Mouse (Mus musculus) liver, postnatal 0 days (tissue): ENCODE data around the gene Lrmda. TPM values are rescaled to one million over a fixed set of nuclear protein-coding genes. Genes with fewer than 3 reads are reported as not detected.

Experiments used
- ATAC-seq: fragments of 200-750 bp; cut with Nextera tagmentation; 2 replicates; pipeline ENCODE4 v1.8.0; 2017; ENCODE audit warnings: mild to moderate bottlenecking, moderate library complexity
- DNase-seq: peaks from one replicate; pipeline ENCODE4 v3.0.0-alpha.2; 2016
- H3K27ac ChIP-seq: fragments of 300-500 bp; sonication (generic); 2 replicates; pipeline ENCODE4 v1.5.1; 2014; ENCODE audit warnings: antibody characterized with exemption, moderate library complexity, mild to moderate bottlenecking, low read depth
- H3K27me3 ChIP-seq: fragments of 300-500 bp; sonication (generic); 2 replicates; pipeline ENCODE4 v1.6.1; 2014; ENCODE audit warnings: low read length, control low read depth, mixed read lengths; ENCODE audit not compliant: insufficient read depth
- H3K36me3 ChIP-seq: fragments of 300-500 bp; sonication (generic); replicated peaks from 2 replicates; pipeline ENCODE4 v1.6.1; 2014; ENCODE audit warnings: mild to moderate bottlenecking, control low read depth, low read length, moderate library complexity, mixed read lengths; ENCODE audit not compliant: insufficient read depth
- H3K4me1 ChIP-seq: fragments of 300-500 bp; sonication (generic); 2 replicates; pipeline ENCODE4 v1.6.1; 2014; ENCODE audit warnings: antibody characterized with exemption, mild to moderate bottlenecking, control low read depth; ENCODE audit not compliant: insufficient read depth
- H3K4me2 ChIP-seq: fragments of 300-500 bp; sonication (generic); 2 replicates; pipeline ENCODE4 v1.6.1; 2014; ENCODE audit warnings: low read depth, mild to moderate bottlenecking, low read length, moderate library complexity, mixed read lengths
- H3K4me3 ChIP-seq: fragments of 300-500 bp; sonication (generic); 2 replicates; pipeline ENCODE4 v1.5.1; 2014; ENCODE audit warnings: low read depth, low read length
- H3K9ac ChIP-seq: fragments of 300-500 bp; sonication (generic); replicated peaks from 2 replicates; pipeline ENCODE4 v1.6.1; 2014; ENCODE audit warnings: mild to moderate bottlenecking, moderate library complexity
- H3K9me3 ChIP-seq: fragments of 300-500 bp; sonication (generic); 2 replicates; pipeline ENCODE4 v1.6.1; 2016; ENCODE audit warnings: mild to moderate bottlenecking, control low read depth, low read length, mixed read lengths
- CTCF ChIP-seq: sonication (generic); IDR thresholded peaks from 2 replicates; pipeline ENCODE4 v1.5.1; 2016; ENCODE audit warnings: antibody characterized with exemption, low read depth
- EP300 ChIP-seq: IDR thresholded peaks from 2 replicates; pipeline ENCODE4 v1.6.1; 2016; ENCODE audit warnings: antibody characterized with exemption, low read depth, mild to moderate bottlenecking
- WGBS: fragments of 180-500 bp; shearing (Covaris S2); extraction: QIAGEN DNeasy Blood & Tissue Kit; methylation state at CpG from one replicate; pipeline ENCODE4 v1.1.7; 2014; ENCODE audit not compliant: insufficient replicate concordance; 5-methylcytosine and 5-hydroxymethylcytosine counted together
- polyA plus RNA-seq: library from polyadenylated mRNA; unstranded; fragments of >200 nt; fragmentation: Nextera tagmentation; extraction: Ambion mirVana; gene quantifications from 2 replicates; pipeline ENCODE4 v1.2.1, GENCODE M21; 2015

The Lrmda gene
- polyA plus RNA-seq, 1 experiment from 2014 or later: 0.28 TPM

DNA sequence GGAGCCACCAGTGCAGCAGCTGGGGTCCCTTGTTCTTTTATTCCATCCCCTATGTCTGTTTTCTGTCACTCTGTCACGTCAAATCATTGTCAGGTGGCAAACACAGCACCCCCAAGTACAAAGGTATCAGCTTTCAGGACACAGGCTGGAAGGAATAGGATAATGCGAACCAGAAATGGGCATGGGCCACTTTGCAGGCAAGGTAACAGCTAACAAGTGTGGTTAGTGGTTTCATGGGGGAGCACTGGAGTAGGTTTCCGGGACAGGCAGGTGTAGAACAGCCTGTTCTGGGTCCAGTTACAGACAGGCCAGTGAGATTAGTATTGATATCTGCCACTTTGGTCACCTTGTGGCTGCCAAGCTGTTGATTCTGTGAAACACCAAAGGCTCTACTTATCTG lies 917.2 kb downstream of the Lrmda start:
- ATAC-seq: no peak
- DNase-seq: no peak
- TF ChIP-seq EP300 (no peak), CTCF (no peak)

DNA sequence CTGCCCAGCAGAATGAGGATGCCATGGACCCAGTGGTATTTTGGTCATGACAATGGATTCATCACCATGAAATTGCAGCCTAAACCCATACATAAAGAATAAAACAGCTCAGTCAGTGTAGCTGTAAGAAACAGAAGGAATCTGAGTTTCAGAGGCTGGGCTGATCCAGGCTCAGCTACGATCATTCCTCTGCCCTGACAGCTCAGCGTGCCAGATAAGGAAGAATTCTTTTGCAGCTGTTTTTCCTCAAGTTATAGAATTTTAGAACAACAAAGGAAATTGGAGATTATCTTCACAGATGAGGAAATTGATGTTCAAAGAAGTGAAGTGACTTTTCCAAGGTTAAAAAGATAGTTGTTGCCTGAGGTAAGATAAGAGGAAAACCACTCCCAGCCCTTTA lies 921.1 kb downstream of the Lrmda start:
- no peak for ATAC-seq
- 40% methylated on average over 2 of the region's 2 CpGs for WGBS
- no peaks in the 10 kb centered on the region for H3K4me1 ChIP-seq
- DNase-seq: no peak
- H3K27me3 ChIP-seq: no peaks in the 10 kb centered on the region
- no peaks in the 10 kb centered on the region for H3K9me3 ChIP-seq
- no peak overlapping the region for H3K4me3 ChIP-seq
- TF ChIP-seq EP300 (no peak), CTCF (no peak)
- no peak overlapping the region for H3K27ac ChIP-seq
- H3K4me2 ChIP-seq: no peak overlapping the region
- no peak overlapping the region for H3K9ac ChIP-seq
- no peaks in the 10 kb centered on the region for H3K36me3 ChIP-seq

More for the DNA sequence above, 917.2 kb downstream of the Lrmda start:
- Histone ChIP-seq H3K4me1 (no peaks in the 10 kb centered on the region), H3K9me3 (no peaks in the 10 kb centered on the region), H3K4me2 (no peak overlapping the region), H3K9ac (no peak overlapping the region), H3K27ac (no peak overlapping the region), H3K4me3 (no peak overlapping the region), H3K36me3 (no peaks in the 10 kb centered on the region), H3K27me3 (no peaks in the 10 kb centered on the region)
- 57% methylated on average over 3 of the region's 3 CpGs for WGBS

- H3K4me1 ChIP-seq: no peaks in the 10 kb centered on the region
- TF ChIP-seq CTCF: no peak
- no peak overlapping the region for H3K27ac ChIP-seq
- ATAC-seq (no peak), DNase-seq (no peak)
- H3K4me3 ChIP-seq: no peak overlapping the region
- no peaks in the 10 kb centered on the region for H3K36me3 ChIP-seq
- no peak overlapping the region for H3K9ac ChIP-seq
- H3K9me3 ChIP-seq: no peaks in the 10 kb centered on the region
- no peak overlapping the region for H3K4me2 ChIP-seq
- H3K27me3 ChIP-seq: no peaks in the 10 kb centered on the region
- 78% methylated on average over 2 of the region's 2 CpGs for WGBS
These were observed 923.1 kb downstream of the Lrmda start for GRCm38 (mm10) chr14:22942569-22942968.

DNA sequence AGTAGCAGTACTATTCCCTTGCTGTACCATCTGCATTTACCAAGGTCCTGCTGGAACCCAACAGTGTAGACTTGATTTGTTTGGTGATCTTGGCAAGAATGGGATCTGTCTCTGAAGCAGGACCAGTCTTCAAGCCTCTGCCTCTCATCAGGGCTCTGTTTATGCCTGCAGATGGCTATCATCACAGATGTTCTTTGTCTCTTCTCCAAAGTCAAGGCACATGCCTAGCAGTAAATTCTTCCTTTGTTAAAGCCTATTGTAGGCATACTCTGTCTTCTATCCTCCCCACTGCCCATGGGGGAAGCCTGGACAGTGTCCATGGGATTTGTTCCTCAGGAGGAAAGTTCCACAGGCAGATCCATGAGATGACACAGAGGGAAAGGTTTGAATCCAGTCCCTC lies 930.0 kb downstream of the Lrmda start:
- no peak for ATAC-seq
- Histone ChIP-seq H3K4me1 (no peaks in the 10 kb centered on the region), H3K4me3 (no peak overlapping the region), H3K9ac (no peak overlapping the region), H3K9me3 (no peaks in the 10 kb centered on the region), H3K36me3 (no peaks in the 10 kb centered on the region), H3K4me2 (no peak overlapping the region), H3K27me3 (no peaks in the 10 kb centered on the region), H3K27ac (no peak overlapping the region)
- no peak for DNase-seq
- TF ChIP-seq EP300 (no peak), CTCF (no peak)

GRCm38 (mm10) chr14:22952981-22953380 lies 933.5 kb downstream of the Lrmda start:
- Histone ChIP-seq H3K4me2 (no peak overlapping the region), H3K4me3 (no peak overlapping the region), H3K27me3 (no peaks in the 10 kb centered on the region), H3K27ac (no peak overlapping the region), H3K9ac (no peak overlapping the region), H3K4me1 (no peaks in the 10 kb centered on the region), H3K9me3 (no peaks in the 10 kb centered on the region), H3K36me3 (no peaks in the 10 kb centered on the region)
- ATAC-seq: no peak
- TF ChIP-seq EP300 (no peak), CTCF (no peak)
- 72% methylated on average over 1 of the region's 1 CpGs for WGBS
- no peak for DNase-seq

DNA sequence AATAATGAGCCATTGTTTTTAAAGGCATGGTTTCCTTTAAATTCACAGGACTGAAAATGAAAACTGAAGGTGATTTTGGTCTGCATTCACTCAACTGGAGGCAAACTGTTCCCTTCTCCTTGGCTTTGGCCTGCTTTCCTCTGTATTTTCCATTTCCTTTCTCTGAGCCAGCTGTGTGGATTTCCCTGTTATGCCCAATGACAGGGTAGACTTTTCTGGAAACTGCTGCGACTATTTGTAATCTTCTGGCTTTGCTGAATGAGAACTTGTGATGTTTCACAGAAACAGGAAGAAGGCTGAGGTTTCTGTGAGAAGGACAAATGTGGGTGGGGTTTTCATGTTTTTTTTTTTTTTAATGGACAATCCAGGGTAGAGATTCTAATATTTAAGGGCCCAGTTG lies 940.7 kb downstream of the Lrmda start:
- no peaks in the 10 kb centered on the region for H3K27me3 ChIP-seq
- no peak overlapping the region for H3K9ac ChIP-seq
- no peak overlapping the region for H3K4me2 ChIP-seq
- TF ChIP-seq EP300: no peak
- TF ChIP-seq CTCF: no peak
- ATAC-seq (no peak), DNase-seq (no peak)
- H3K36me3 ChIP-seq: no peaks in the 10 kb centered on the region
- H3K27ac ChIP-seq: no peak overlapping the region
- no peaks in the 10 kb centered on the region for H3K4me1 ChIP-seq
- H3K4me3 ChIP-seq: no peak overlapping the region
- H3K9me3 ChIP-seq: no peaks in the 10 kb centered on the region
- 57% methylated on average over 1 of the region's 1 CpGs for WGBS

- Histone ChIP-seq H3K9me3 (no peaks in the 10 kb centered on the region), H3K36me3 (no peaks in the 10 kb centered on the region), H3K9ac (no peak overlapping the region), H3K27ac (no peak overlapping the region), H3K4me2 (no peak overlapping the region), H3K27me3 (no peaks in the 10 kb centered on the region), H3K4me3 (no peak overlapping the region), H3K4me1 (no peaks in the 10 kb centered on the region)
- no peak for TF ChIP-seq EP300
- no peak for TF ChIP-seq CTCF
- 68% methylated on average over 9 of the region's 9 CpGs for WGBS
- DNase-seq (no peak), ATAC-seq (no peak)
These were observed 945.5 kb downstream of the Lrmda start for GRCm38 (mm10) chr14:22964796-22965660.
